Mouse (Mus musculus): Measurements from ENCODE around the gene Prok2. TPM values are rescaled to one million over a fixed set of nuclear protein-coding genes. Genes with fewer than 3 reads are reported as not detected.

Gene Prok2
- polyA plus RNA-seq, 1 experiment: not detected

Other genes starting within 250 kb of the Prok2 start
- 46.5 and 67.6 TPM in 2 replicates for gene Foxp1, start 203.7 kb downstream of the Prok2 start, polyA plus RNA-seq (2012; rRNA removed)
- gene Eif4e3, start 59.6 kb downstream of the Prok2 start, polyA plus RNA-seq (2012; rRNA removed): 42.9 and 47.3 TPM in 2 replicates
- 1.2 and 2.5 TPM in 2 replicates for gene Gm20696, start 59.6 kb downstream of the Prok2 start, polyA plus RNA-seq (2012; rRNA removed)
- gene Gpr27, start 33.7 kb downstream of the Prok2 start, polyA plus RNA-seq (2012; rRNA removed): 4.2 and 6.6 TPM in 2 replicates